Mouse (Mus musculus) bone marrow macrophage, adult 2 months (primary cell): ENCODE data around the gene Flrt3.

Experiments
- CTCF ChIP-seq: IDR thresholded peaks from 2 replicates; pipeline ENCODE4 v1.5.1; 2012; ENCODE audit warnings: low read depth, mild to moderate bottlenecking, low read length, moderate library complexity
- POLR2A ChIP-seq: IDR thresholded peaks from 2 replicates; pipeline ENCODE4 v1.6.1; 2012; ENCODE audit warnings: mild to moderate bottlenecking, low read depth, low read length, borderline replicate concordance

DNA sequence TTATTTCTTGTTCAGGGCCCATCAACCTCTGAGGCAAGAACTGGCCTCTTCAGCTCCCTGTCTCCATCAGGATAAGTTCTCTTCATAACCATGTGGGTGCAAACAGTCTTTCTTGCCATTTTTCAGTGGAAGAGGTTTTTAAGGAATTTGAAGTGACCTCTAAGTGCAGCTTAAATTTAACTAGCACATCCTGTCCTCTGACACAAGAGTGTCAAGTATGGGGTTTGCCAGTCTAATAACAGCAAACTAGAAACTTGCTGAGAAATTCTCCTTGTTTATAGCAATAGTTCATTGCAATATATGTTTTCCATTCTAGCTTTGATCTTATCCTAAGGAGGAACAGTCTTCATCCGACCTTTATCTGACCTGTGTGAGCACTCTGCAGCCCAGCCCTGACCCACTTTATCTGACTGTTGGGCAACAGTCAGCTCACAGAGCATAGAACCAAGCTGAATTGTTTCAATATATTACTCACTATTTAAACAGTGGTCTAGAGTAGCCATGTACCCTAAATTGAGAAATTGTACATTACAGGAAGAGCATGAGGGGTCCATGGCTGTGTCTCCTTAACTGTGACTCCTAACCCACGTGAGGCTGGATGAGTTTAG is 49.4 kb downstream of the Flrt3 start:
- TF ChIP-seq POLR2A = no peak
- no peak for TF ChIP-seq CTCF
